Mouse (Mus musculus) heart, embryonic 11.5 days (tissue): Measurements from ENCODE around the gene Gm21987. TPM values are rescaled to one million over a fixed set of nuclear protein-coding genes. Genes with fewer than 3 reads are reported as not detected.
A peak's percentile ranks its signal among the peaks of the same experiment; 100 is the strongest.

Experiments
- ATAC-seq: fragments of 200-750 bp; cut with Nextera tagmentation; replicated peaks from 2 replicates; pipeline ENCODE4 v1.8.0; 2017; ENCODE audit warnings: moderate library complexity; ENCODE audit not compliant: insufficient number of reproducible peaks, low FRiP score, low TSS enrichment
- H3K27ac ChIP-seq: fragments of 300-500 bp; sonication (generic); 2 replicates; pipeline ENCODE4 v1.5.1; 2014; ENCODE audit warnings: mild to moderate bottlenecking, low read depth, low read length
- H3K27me3 ChIP-seq: fragments of 300-500 bp; sonication (generic); 2 replicates; pipeline ENCODE4 v1.6.1; 2014; ENCODE audit warnings: mild to moderate bottlenecking, low read length, mixed read lengths; ENCODE audit not compliant: control insufficient read depth, insufficient read depth
- H3K36me3 ChIP-seq: fragments of 300-500 bp; sonication (generic); 2 replicates; pipeline ENCODE4 v1.6.1; 2014; ENCODE audit warnings: mild to moderate bottlenecking, low read length, moderate library complexity, mixed read lengths; ENCODE audit not compliant: control insufficient read depth, insufficient read depth
- H3K4me1 ChIP-seq: fragments of 300-500 bp; sonication (generic); 2 replicates; pipeline ENCODE4 v1.6.1; 2014; ENCODE audit warnings: low read length; ENCODE audit not compliant: control insufficient read depth, insufficient read depth
- H3K4me2 ChIP-seq: fragments of 300-500 bp; sonication (generic); 2 replicates; pipeline ENCODE4 v1.6.1; 2014; ENCODE audit warnings: mild to moderate bottlenecking, moderate library complexity
- H3K4me3 ChIP-seq: fragments of 300-500 bp; sonication (generic); 2 replicates; pipeline ENCODE4 v1.5.1; 2014; ENCODE audit warnings: low read depth, low read length
- H3K9ac ChIP-seq: fragments of 300-500 bp; sonication (generic); 2 replicates; pipeline ENCODE4 v1.6.1; 2014; ENCODE audit warnings: mild to moderate bottlenecking, low read depth, low read length, moderate library complexity
- H3K9me3 ChIP-seq: fragments of 300-500 bp; sonication (generic); replicated peaks from 2 replicates; pipeline ENCODE4 v1.6.1; 2016; ENCODE audit warnings: low read length; ENCODE audit not compliant: control insufficient read depth
- WGBS: fragments of 180-500 bp; shearing (Covaris S2); extraction: QIAGEN DNeasy Blood & Tissue Kit; methylation state at CpG from one replicate; pipeline ENCODE4 v1.1.7; 2014; ENCODE audit not compliant: insufficient replicate concordance; 5-methylcytosine and 5-hydroxymethylcytosine counted together
- polyA plus RNA-seq: library from polyadenylated mRNA; unstranded; fragments of >200 nt; fragmentation: Nextera tagmentation; extraction: Ambion mirVana; gene quantifications from 2 replicates; pipeline ENCODE4 v1.2.1, GENCODE M21; 2014

Gene Gm21987
- polyA plus RNA-seq, 1 experiment from 2014 or later: 3.4 TPM

GRCm38 (mm10) chr16:38369431-38369830 is 22.6 kb downstream of the Gm21987 start:
- Histone ChIP-seq H3K36me3 (peaks cover 5% of the 10 kb centered on the region), H3K4me1 (peaks cover 38% of the 10 kb centered on the region), H3K27me3 (no peaks in the 10 kb centered on the region), H3K9me3 (no peaks in the 10 kb centered on the region), H3K27ac (no peak overlapping the region), H3K4me2 (peak overlapping the region; percentile 24; the same call in 1 of the 2 replicates), H3K4me3 (no peak overlapping the region), H3K9ac (no peak overlapping the region)
- 79% methylated on average over 8 of the region's 8 CpGs for WGBS
- no peak for ATAC-seq

GRCm38 (mm10) chr16:38369992-38370484 is 23.2 kb downstream of the Gm21987 start:
- ATAC-seq: no peak
- 65% methylated on average over 4 of the region's 4 CpGs for WGBS
- H3K4me2 ChIP-seq: no peak overlapping the region
- no peaks in the 10 kb centered on the region for H3K9me3 ChIP-seq
- H3K9ac ChIP-seq: peak overlapping the region; percentile 49; the same call in 1 of the 2 replicates
- H3K4me3 ChIP-seq: no peak overlapping the region
- H3K4me1 ChIP-seq: peaks cover 45% of the 10 kb centered on the region
- H3K36me3 ChIP-seq: peaks cover 5% of the 10 kb centered on the region
- H3K27me3 ChIP-seq: no peaks in the 10 kb centered on the region
- no peak overlapping the region for H3K27ac ChIP-seq

- Histone ChIP-seq H3K4me2 (no peak overlapping the region), H3K4me1 (peaks cover 52% of the 10 kb centered on the region), H3K4me3 (no peak overlapping the region), H3K27ac (peak overlapping the region; percentile 77), H3K27me3 (no peaks in the 10 kb centered on the region), H3K36me3 (peaks cover 5% of the 10 kb centered on the region), H3K9ac (peak overlapping the region; percentile 17; the same call in 1 of the 2 replicates), H3K9me3 (no peaks in the 10 kb centered on the region)
- no peak for ATAC-seq
- 74% methylated on average over 8 of the region's 8 CpGs for WGBS
These were observed 24.0 kb downstream of the Gm21987 start for GRCm38 (mm10) chr16:38370633-38371374.

GRCm38 (mm10) chr16:38371705-38372296 is 25.0 kb downstream of the Gm21987 start:
- ATAC-seq: peak; percentile 85
- 59% methylated on average over 15 of the region's 15 CpGs for WGBS
- Histone ChIP-seq H3K36me3 (peaks cover 5% of the 10 kb centered on the region), H3K27me3 (no peaks in the 10 kb centered on the region), H3K4me3 (peak overlapping the region; percentile 10), H3K9me3 (no peaks in the 10 kb centered on the region), H3K4me1 (peaks cover 60% of the 10 kb centered on the region), H3K4me2 (peak overlapping the region; percentile 43), H3K9ac (peak overlapping the region; percentile 1), H3K27ac (peak overlapping the region; percentile 77)

GRCm38 (mm10) chr16:38372876-38373275 is 26.0 kb downstream of the Gm21987 start:
- Histone ChIP-seq H3K4me3 (peak overlapping the region; percentile 11; the same call in 1 of the 2 replicates), H3K4me1 (peaks cover 60% of the 10 kb centered on the region), H3K9me3 (no peaks in the 10 kb centered on the region), H3K27ac (peak overlapping the region; percentile 0; the same call in 1 of the 2 replicates), H3K36me3 (peaks cover 8% of the 10 kb centered on the region), H3K27me3 (no peaks in the 10 kb centered on the region), H3K4me2 (peak overlapping the region; percentile 43), H3K9ac (no peak overlapping the region)
- WGBS: 78% methylated on average over 4 of the region's 4 CpGs
- ATAC-seq: no peak

- Histone ChIP-seq H3K36me3 (peaks cover 8% of the 10 kb centered on the region), H3K4me2 (peak overlapping the region; percentile 43; the same call in 1 of the 2 replicates), H3K9ac (no peak overlapping the region), H3K4me3 (no peak overlapping the region), H3K27ac (no peak overlapping the region), H3K4me1 (peaks cover 58% of the 10 kb centered on the region), H3K27me3 (no peaks in the 10 kb centered on the region), H3K9me3 (no peaks in the 10 kb centered on the region)
- no peak for ATAC-seq
- WGBS: 67% methylated on average over 10 of the region's 10 CpGs
These were observed 26.6 kb downstream of the Gm21987 start for GRCm38 (mm10) chr16:38373439-38373838.

GRCm38 (mm10) chr16:38373941-38374340 is 27.1 kb downstream of the Gm21987 start:
- Histone ChIP-seq H3K9ac (no peak overlapping the region), H3K27ac (no peak overlapping the region), H3K9me3 (no peaks in the 10 kb centered on the region), H3K4me2 (peak overlapping the region; percentile 51), H3K27me3 (no peaks in the 10 kb centered on the region), H3K36me3 (peaks cover 8% of the 10 kb centered on the region), H3K4me3 (peak overlapping the region; percentile 11; the same call in 1 of the 2 replicates), H3K4me1 (peaks cover 56% of the 10 kb centered on the region)
- ATAC-seq: no peak
- 79% methylated on average over 16 of the region's 16 CpGs for WGBS

GRCm38 (mm10) chr16:38374379-38375140 is 27.7 kb downstream of the Gm21987 start:
- peaks cover 51% of the 10 kb centered on the region for H3K4me1 ChIP-seq
- 0 out of 2 replicates have a peak overlapping the region, but pooled peaks have one; percentile 36 for H3K9ac ChIP-seq

More at GRCm38 (mm10) chr16:38374379-38375140, 27.7 kb downstream of the Gm21987 start:
- Histone ChIP-seq H3K4me3 (peak overlapping the region; percentile 11; the same call in 1 of the 2 replicates), H3K27ac (no peak overlapping the region), H3K4me2 (peak overlapping the region; percentile 51), H3K36me3 (peaks cover 8% of the 10 kb centered on the region), H3K9me3 (no peaks in the 10 kb centered on the region), H3K27me3 (no peaks in the 10 kb centered on the region)
- ATAC-seq: no peak
- WGBS: 60% methylated on average over 10 of the region's 10 CpGs
